Mouse (Mus musculus): ENCODE results near the gene Vars2.

- no peak for TF ChIP-seq CTCF (conservative IDR thresholded peaks at IDR 0.05; ENCODE audit: low read length)
- TF ChIP-seq POU5F1 (IDR thresholded peaks at IDR 0.05; ENCODE audit: borderline replicate concordance, low read length) = no peak
These were observed 50.3 kb downstream of the Vars2 start for GRCm38 (mm10) chr17:35617127-35617526.
